Mouse (Mus musculus) spleen, adult 2 months (tissue): ENCODE results near the gene Tuft1.

ENCODE experiments used
- CTCF ChIP-seq: fragments of 200-500 bp; IDR thresholded peaks from 2 replicates; pipeline ENCODE4 v1.5.1; 2011; ENCODE audit warnings: mild to moderate bottlenecking, inconsistent platforms; ENCODE audit not compliant: insufficient read depth, insufficient read length, insufficient replicate concordance; ENCODE audit errors: extremely low read depth
- POLR2A ChIP-seq: fragments of 200-500 bp; IDR thresholded peaks from 2 replicates; pipeline ENCODE4 v1.6.1; 2011; ENCODE audit warnings: low read depth, low read length, inconsistent platforms

- no peak for TF ChIP-seq POLR2A
- no peak for TF ChIP-seq CTCF
Measured at GRCm38 (mm10) chr3:94690616-94691247, 32.1 kb upstream of the Tuft1 start.
